Mouse (Mus musculus): ENCODE results near the gene Gm20736.
"Not testable (repeated sequence)": the region's sequence is repeated elsewhere in the genome, so short reads cannot be mapped to it uniquely, and the experiment has no call there.

- TF ChIP-seq CTCF (IDR thresholded peaks at IDR 0.05; ENCODE audit: borderline replicate concordance, insufficient read depth, low read length); POLR2A (IDR thresholded peaks at IDR 0.05; ENCODE audit: low read depth, low read length): not testable (repeated sequence)
Measured at GRCm38 (mm10) chrY:65377390-65377789, at the start of gene Gm20736.

All from embryonic fibroblast, embryonic 13.5 days (primary cell).